Mouse (Mus musculus): ENCODE results near the gene Smyd5.

Smyd5 gene

GRCm38 (mm10) chr6:85489717-85490116 is 57.9 kb downstream of the Smyd5 start:
- DNase-seq (ENCODE audit: extremely low read depth, insufficient read length, low spot score), result no peak

DNA sequence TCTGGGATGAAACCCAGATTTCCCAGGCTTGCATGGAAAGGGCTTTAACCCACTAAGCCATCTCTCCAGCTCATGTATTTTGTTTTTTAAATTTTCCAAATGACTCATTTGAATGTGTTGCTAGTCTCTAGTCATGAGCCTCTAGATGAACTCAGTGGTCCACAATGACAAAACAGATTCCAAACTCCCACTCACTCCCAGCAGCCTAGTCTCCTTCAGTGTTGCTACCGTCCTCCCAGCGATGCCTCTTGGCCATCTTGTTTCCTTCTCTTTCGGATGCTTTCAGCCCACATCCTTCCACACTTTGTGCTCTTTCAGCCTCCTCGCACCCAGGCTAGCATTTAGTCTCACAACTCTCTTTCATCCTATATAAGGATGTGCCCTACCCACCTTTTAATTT is 58.5 kb downstream of the Smyd5 start:
- DNase-seq (ENCODE audit: extremely low read depth, insufficient read length, low spot score), result no peak

GRCm38 (mm10) chr6:85491606-85492005 is 59.8 kb downstream of the Smyd5 start:
- no peak for DNase-seq (ENCODE audit: extremely low read depth, insufficient read length, low spot score)

Measured in 3134 (cell line).